Mouse (Mus musculus) neutrophil, adult 5-6 weeks (primary cell): Measurements from ENCODE around the gene Miip. TPM values are rescaled to one million over a fixed set of nuclear protein-coding genes. Genes with fewer than 3 reads are reported as not detected.
"Not testable (repeated sequence)": the region's sequence is repeated elsewhere in the genome, so short reads cannot be mapped to it uniquely, and the experiment has no call there.

Source experiments
- ATAC-seq: fragments of 151-379, 151-347 bp; 2 replicates; pipeline ENCODE4 v1.8.0; 2017; ENCODE audit warnings: mild to moderate bottlenecking, moderate TSS enrichment; ENCODE audit not compliant: insufficient number of reproducible peaks, poor library complexity, low FRiP score, severe bottlenecking; ENCODE audit errors: extremely low read depth
- total RNA-seq: library from RNA; stranded (forward); fragments of 200-1000 nt; gene quantifications from 2 replicates; pipeline ENCODE4 v1.2.3, GENCODE M21; 2017

Miip gene
- total RNA-seq, 1 experiment from 2014 or later, result 67.3 TPM

- no peak for ATAC-seq
Measured at GRCm38 (mm10) chr4:147879456-147879855, 10.8 kb upstream of the Miip start.

- no peak for ATAC-seq
Measured at GRCm38 (mm10) chr4:147878537-147878936, 9.9 kb upstream of the Miip start.

GRCm38 (mm10) chr4:147875852-147876575, 7.4 kb upstream of the Miip start:
- no peak for ATAC-seq

- no peak for ATAC-seq
Measured at GRCm38 (mm10) chr4:147869238-147869637, 622 bp upstream of the Miip start.

GRCm38 (mm10) chr4:147867563-147868449, 810 bp downstream of the Miip start:
- no peak for ATAC-seq

GRCm38 (mm10) chr4:147866793-147867192, 1.8 kb downstream of the Miip start:
- ATAC-seq, result not testable (repeated sequence)

- ATAC-seq, result no peak
Measured at GRCm38 (mm10) chr4:147866056-147866455, 2.6 kb downstream of the Miip start.

GRCm38 (mm10) chr4:147865651-147866050, 3.0 kb downstream of the Miip start:
- ATAC-seq, result no peak

- no peak for ATAC-seq
Measured at GRCm38 (mm10) chr4:147862051-147862450, 6.6 kb downstream of the Miip start.

GRCm38 (mm10) chr4:147850776-147851175, 17.8 kb downstream of the Miip start:
- no peak for ATAC-seq

- ATAC-seq, result no peak
Measured at GRCm38 (mm10) chr4:147848584-147848991, 20.0 kb downstream of the Miip start.

GRCm38 (mm10) chr4:147847614-147848583, 20.7 kb downstream of the Miip start, which contains the start of gene Zfp933:
Gene Zfp933 (minus strand): TSS chr4:147848366.
- peak; percentile 85 for ATAC-seq

GRCm38 (mm10) chr4:147842871-147843270, 25.7 kb downstream of the Miip start:
- ATAC-seq, result no peak

GRCm38 (mm10) chr4:147839282-147839681, 29.3 kb downstream of the Miip start:
- not testable (repeated sequence) for ATAC-seq

GRCm38 (mm10) chr4:147824389-147824788, 44.2 kb downstream of the Miip start:
- no peak for ATAC-seq

- not testable (repeated sequence) for ATAC-seq
Measured at GRCm38 (mm10) chr4:147821414-147821813, 47.2 kb downstream of the Miip start.

GRCm38 (mm10) chr4:147819659-147820058, 49.0 kb downstream of the Miip start:
- not testable (repeated sequence) for ATAC-seq

GRCm38 (mm10) chr4:147814592-147815167, 53.9 kb downstream of the Miip start:
- peak; percentile 82; the same call in 1 of the 2 replicates for ATAC-seq
